Mouse (Mus musculus) heart, embryonic 16.5 days (tissue): ENCODE results near the gene Patl2. TPM values are rescaled to one million over a fixed set of nuclear protein-coding genes. Genes with fewer than 3 reads are reported as not detected.
"Not testable (repeated sequence)": the region's sequence is repeated elsewhere in the genome, so short reads cannot be mapped to it uniquely, and the experiment has no call there.

ENCODE experiments used
- ATAC-seq: fragments of 200-750 bp; cut with Nextera tagmentation; replicated peaks from 2 replicates; pipeline ENCODE4 v1.8.0; 2017; ENCODE audit warnings: moderate number of reproducible peaks; ENCODE audit not compliant: insufficient read depth, low FRiP score; ENCODE audit errors: extremely low read depth
- H3K27ac ChIP-seq: fragments of 300-500 bp; sonication (generic); 2 replicates; pipeline ENCODE4 v1.5.1; 2014; ENCODE audit warnings: mild to moderate bottlenecking, low read length, control low read depth, moderate library complexity
- H3K27me3 ChIP-seq: fragments of 300-500 bp; sonication (generic); 2 replicates; pipeline ENCODE4 v1.6.1; 2014; ENCODE audit warnings: low read length, mixed read lengths; ENCODE audit not compliant: control insufficient read depth, insufficient read depth
- H3K36me3 ChIP-seq: fragments of 300-500 bp; sonication (generic); 2 replicates; pipeline ENCODE4 v1.6.1; 2014; ENCODE audit not compliant: control insufficient read depth, insufficient read depth
- H3K4me1 ChIP-seq: fragments of 300-500 bp; sonication (generic); 2 replicates; pipeline ENCODE4 v1.6.1; 2014; ENCODE audit warnings: low read length, mixed read lengths; ENCODE audit not compliant: control insufficient read depth, insufficient read depth
- H3K4me2 ChIP-seq: fragments of 300-500 bp; sonication (generic); 2 replicates; pipeline ENCODE4 v1.6.1; 2014; ENCODE audit warnings: low read depth, mild to moderate bottlenecking, control low read depth, low read length
- H3K4me3 ChIP-seq: fragments of 300-500 bp; sonication (generic); 2 replicates; pipeline ENCODE4 v1.5.1; 2014; ENCODE audit warnings: mild to moderate bottlenecking, control low read depth, low read length
- H3K9ac ChIP-seq: fragments of 300-500 bp; sonication (generic); 2 replicates; pipeline ENCODE4 v1.6.1; 2014; ENCODE audit warnings: low read length, control low read depth
- H3K9me3 ChIP-seq: fragments of 300-500 bp; sonication (generic); replicated peaks from 2 replicates; pipeline ENCODE4 v1.6.1; 2016; ENCODE audit warnings: low read length; ENCODE audit not compliant: control insufficient read depth
- WGBS: fragments of 180-500 bp; shearing (Covaris S2); extraction: QIAGEN DNeasy Blood & Tissue Kit; methylation state at CpG from one replicate; pipeline ENCODE4 v1.1.7; 2014; 5-methylcytosine and 5-hydroxymethylcytosine counted together
- polyA plus RNA-seq: library from polyadenylated mRNA; unstranded; fragments of >200 nt; fragmentation: Nextera tagmentation; extraction: Ambion mirVana; gene quantifications from 2 replicates; pipeline ENCODE4 v1.2.1, GENCODE M21; 2015

Gene Patl2
- polyA plus RNA-seq, 1 experiment from 2014 or later = 0.18 TPM

GRCm38 (mm10) chr2:122117961-122118958 is 67.7 kb downstream of the Patl2 start, which contains the start of gene Spg11:
Gene Spg11 (minus strand): TSS chr2:122118386.
- peak within 1 kb of the TSS; percentile 94 for H3K27ac ChIP-seq
- H3K27me3 ChIP-seq = no peaks in the 10 kb centered on the region
- no peaks in the 10 kb centered on the region for H3K9me3 ChIP-seq
- under 1% methylated on average over 47 of the region's 47 CpGs for WGBS
- peaks cover 4% of the 10 kb centered on the region for H3K4me1 ChIP-seq
- H3K36me3 ChIP-seq = peaks cover 7% of the 10 kb centered on the region; the same call in 1 of the 2 replicates
- ATAC-seq = peak; percentile 100
- H3K4me3 ChIP-seq = peak within 1 kb of the TSS; percentile 77
- peak within 1 kb of the TSS; percentile 73 for H3K4me2 ChIP-seq
- peak within 1 kb of the TSS; percentile 86 for H3K9ac ChIP-seq

- H3K27ac ChIP-seq = no peak overlapping the region
- H3K36me3 ChIP-seq = peaks cover 10% of the 10 kb centered on the region
- WGBS = 84% methylated on average over 2 of the region's 2 CpGs
- no peak overlapping the region for H3K4me3 ChIP-seq
- no peak overlapping the region for H3K9ac ChIP-seq
- H3K27me3 ChIP-seq = no peaks in the 10 kb centered on the region
- no peaks in the 10 kb centered on the region for H3K9me3 ChIP-seq
- peaks cover 4% of the 10 kb centered on the region for H3K4me1 ChIP-seq
- no peak for ATAC-seq
- no peak overlapping the region for H3K4me2 ChIP-seq
Observed at GRCm38 (mm10) chr2:122116888-122117287, 69.1 kb downstream of the Patl2 start.

- Histone ChIP-seq H3K4me2 (no peak overlapping the region), H3K9me3 (no peaks in the 10 kb centered on the region), H3K4me3 (no peak overlapping the region), H3K36me3 (peaks cover 29% of the 10 kb centered on the region), H3K4me1 (no peaks in the 10 kb centered on the region), H3K27me3 (no peaks in the 10 kb centered on the region), H3K9ac (no peak overlapping the region), H3K27ac (no peak overlapping the region)
- WGBS = 50% methylated on average over 4 of the region's 4 CpGs
- ATAC-seq = no peak
Observed at GRCm38 (mm10) chr2:122109714-122110113, 76.3 kb downstream of the Patl2 start.

DNA sequence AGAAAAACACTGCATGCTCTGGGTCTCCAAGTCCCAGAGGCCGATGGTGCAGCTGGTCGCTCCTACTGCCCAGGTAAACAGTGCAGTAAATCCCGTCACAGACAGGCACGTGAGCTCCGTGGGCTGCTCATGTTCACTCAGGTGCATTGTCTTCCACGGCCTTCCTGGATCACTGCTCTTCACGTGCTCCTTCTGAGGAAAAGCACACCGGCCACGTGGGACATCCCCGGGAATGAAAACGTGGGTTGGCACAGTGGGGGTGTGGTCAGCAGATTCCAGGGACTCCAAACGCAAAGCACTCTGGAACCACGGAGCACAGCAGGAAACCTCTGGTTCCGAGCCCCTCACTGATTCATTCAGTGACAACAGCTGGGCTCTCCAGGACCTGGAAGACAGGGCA is 77.9 kb downstream of the Patl2 start:
- Histone ChIP-seq H3K27me3 (no peaks in the 10 kb centered on the region), H3K4me1 (no peaks in the 10 kb centered on the region), H3K4me2 (no peak overlapping the region), H3K36me3 (peaks cover 22% of the 10 kb centered on the region), H3K9ac (no peak overlapping the region), H3K4me3 (no peak overlapping the region), H3K9me3 (no peaks in the 10 kb centered on the region), H3K27ac (no peak overlapping the region)
- no peak for ATAC-seq
- WGBS = 77% methylated on average over 14 of the region's 14 CpGs

DNA sequence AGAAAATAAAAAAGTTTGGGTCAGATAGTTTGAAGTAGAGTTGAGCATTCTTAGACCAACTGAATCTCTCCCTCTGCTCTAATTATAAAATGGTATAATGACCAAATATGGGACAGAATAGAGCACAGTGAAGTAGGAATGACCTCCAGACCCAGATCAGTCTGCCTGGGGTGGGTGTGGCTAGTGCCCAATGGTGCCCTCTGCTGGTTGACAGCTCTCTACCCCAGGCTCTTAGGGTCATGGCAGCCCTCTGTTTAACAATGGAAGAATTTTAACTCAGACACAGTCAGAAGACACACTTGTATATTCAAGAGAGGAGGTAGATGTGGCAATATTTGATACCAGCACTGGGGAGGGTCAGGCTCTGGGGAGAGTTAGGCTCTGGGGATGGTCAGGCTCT is 83.9 kb downstream of the Patl2 start:
- no peaks in the 10 kb centered on the region for H3K27me3 ChIP-seq
- H3K4me1 ChIP-seq = no peaks in the 10 kb centered on the region
- H3K9me3 ChIP-seq = no peaks in the 10 kb centered on the region
- no peak for ATAC-seq
- no peak overlapping the region for H3K4me2 ChIP-seq
- no peak overlapping the region for H3K9ac ChIP-seq
- peaks cover 13% of the 10 kb centered on the region for H3K36me3 ChIP-seq
- no peak overlapping the region for H3K27ac ChIP-seq
- no peak overlapping the region for H3K4me3 ChIP-seq

GRCm38 (mm10) chr2:122097686-122098085 is 88.3 kb downstream of the Patl2 start:
- not testable (repeated sequence) for ATAC-seq

DNA sequence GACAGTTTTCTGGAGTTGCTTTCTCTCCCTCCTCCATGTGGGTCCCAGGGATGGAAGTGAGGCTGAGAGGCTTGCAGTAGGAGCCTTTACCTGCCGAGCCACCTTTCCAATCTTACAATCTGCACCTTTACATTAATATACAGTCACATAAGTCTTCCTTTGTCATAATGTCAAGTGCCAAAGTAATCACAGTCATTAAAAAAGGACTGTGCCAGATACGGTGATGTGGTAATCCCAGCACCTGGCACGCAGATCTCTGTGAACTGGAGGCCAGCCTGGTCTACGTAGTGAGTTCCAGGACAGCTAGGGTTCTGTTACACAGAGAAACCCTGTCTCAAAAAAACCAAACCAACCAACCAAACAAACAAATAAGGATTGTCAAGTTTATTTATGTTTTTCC is 92.1 kb downstream of the Patl2 start:
- H3K9me3 ChIP-seq = no peaks in the 10 kb centered on the region
- H3K27me3 ChIP-seq = no peaks in the 10 kb centered on the region
- ATAC-seq = no peak
- 84% methylated on average over 4 of the region's 4 CpGs for WGBS
- no peak overlapping the region for H3K27ac ChIP-seq
- H3K36me3 ChIP-seq = peaks cover 37% of the 10 kb centered on the region
- H3K4me2 ChIP-seq = no peak overlapping the region
- H3K4me1 ChIP-seq = no peaks in the 10 kb centered on the region
- H3K4me3 ChIP-seq = no peak overlapping the region
- H3K9ac ChIP-seq = no peak overlapping the region

More at GRCm38 (mm10) chr2:122097686-122098085, 88.3 kb downstream of the Patl2 start:
- not testable (repeated sequence) for H3K4me2 ChIP-seq, H3K9ac ChIP-seq, H3K9me3 ChIP-seq, H3K4me3 ChIP-seq, H3K27ac ChIP-seq, H3K4me1 ChIP-seq, H3K27me3 ChIP-seq
- 79% methylated on average over 5 of the region's 5 CpGs for WGBS
- peaks cover 27% of the 10 kb centered on the region for H3K36me3 ChIP-seq

DNA sequence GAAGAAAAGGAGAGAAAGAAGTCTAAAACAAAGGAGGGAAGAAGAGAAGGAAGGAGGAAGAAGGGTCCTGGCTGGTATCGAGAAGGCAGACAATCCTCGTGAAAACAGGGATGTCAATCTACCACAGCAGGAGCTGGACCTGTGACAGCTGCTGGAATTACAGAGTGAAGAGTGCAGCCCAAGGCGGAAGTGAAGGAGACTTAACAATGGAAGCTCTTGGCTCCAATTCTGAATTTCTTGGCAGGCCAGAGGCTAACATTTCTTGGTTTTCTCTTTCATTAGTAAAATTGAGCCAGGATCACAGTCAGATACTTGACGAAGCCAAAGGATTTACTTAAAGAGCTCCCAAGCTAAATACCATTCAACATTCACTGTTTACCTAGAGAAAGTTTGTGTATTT is 99.5 kb downstream of the Patl2 start:
- Histone ChIP-seq H3K4me3 (no peak overlapping the region), H3K27ac (no peak overlapping the region), H3K27me3 (no peaks in the 10 kb centered on the region), H3K9ac (no peak overlapping the region), H3K36me3 (peaks cover 17% of the 10 kb centered on the region), H3K4me2 (no peak overlapping the region), H3K4me1 (0 out of 2 replicates have a peak, but pooled peaks cover 2% of the 10 kb centered on the region), H3K9me3 (no peaks in the 10 kb centered on the region)
- 62% methylated on average over 4 of the region's 4 CpGs for WGBS
- ATAC-seq = no peak

DNA sequence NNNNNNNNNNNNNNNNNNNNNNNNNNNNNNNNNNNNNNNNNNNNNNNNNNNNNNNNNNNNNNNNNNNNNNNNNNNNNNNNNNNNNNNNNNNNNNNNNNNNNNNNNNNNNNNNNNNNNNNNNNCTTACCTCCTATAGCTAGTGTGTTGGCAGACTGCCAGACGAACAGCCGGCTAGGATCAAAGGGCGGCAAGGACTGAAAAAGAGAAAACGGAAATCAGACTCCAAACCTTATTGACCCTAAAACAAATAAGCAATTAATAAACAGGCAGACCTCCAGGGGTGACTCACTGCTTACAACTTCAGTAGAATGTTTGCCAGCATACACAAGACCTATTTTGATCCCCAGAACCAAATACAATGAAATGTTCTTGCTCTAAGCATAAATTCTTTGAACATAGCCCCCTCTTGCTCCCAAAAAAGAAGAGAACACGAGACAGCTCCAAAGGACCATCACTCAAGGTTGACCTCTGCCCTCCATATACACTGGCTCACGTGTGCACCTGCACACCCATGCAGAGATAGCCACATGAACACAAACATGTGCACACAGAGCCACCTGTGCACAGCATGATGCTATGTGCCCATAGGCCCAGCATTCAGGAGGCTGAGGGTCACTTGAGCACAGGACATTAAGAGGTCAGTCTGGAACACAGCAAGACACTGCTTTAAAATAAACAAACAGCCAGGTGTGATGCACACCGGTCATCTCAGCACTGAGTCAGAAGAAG is 104.1 kb downstream of the Patl2 start:
- 43% methylated on average over 7 of the region's 7 CpGs for WGBS
- ATAC-seq = no peak
- no peaks in the 10 kb centered on the region for H3K9me3 ChIP-seq
- H3K9ac ChIP-seq = no peak overlapping the region
- no peaks in the 10 kb centered on the region for H3K27me3 ChIP-seq
- 0 out of 2 replicates have a peak, but pooled peaks cover 2% of the 10 kb centered on the region for H3K4me1 ChIP-seq
- H3K4me2 ChIP-seq = no peak overlapping the region
- H3K36me3 ChIP-seq = peaks cover 16% of the 10 kb centered on the region
- H3K27ac ChIP-seq = no peak overlapping the region
- H3K4me3 ChIP-seq = no peak overlapping the region
